Mouse (Mus musculus): ENCODE data around the gene Dars. TPM values are rescaled to one million over a fixed set of nuclear protein-coding genes. Genes with fewer than 3 reads are reported as not detected.
A peak's percentile ranks its signal among the peaks of the same experiment; 100 is the strongest.

The Dars gene
- total RNA-seq (2022): 10 to 100 TPM; 60.3 to 73.0 (median 68.2) TPM

- peak; percentile 90 for DNase-seq (ENCODE audit: low spot score in 2 of 2)
Observed at GRCm38 (mm10) chr1:128416584-128417532, at the start of gene Dars. TSS of gene Dars (minus strand) at chr1:128417368.

GRCm38 (mm10) chr1:128466828-128467227 lies 49.7 kb upstream of the Dars start:
- DNase-seq (ENCODE audit: low spot score in 2 of 2): no peak

GRCm38 (mm10) chr1:128463478-128463877 lies 46.3 kb upstream of the Dars start:
- no peak for DNase-seq (ENCODE audit: low spot score in 2 of 2)

DNA sequence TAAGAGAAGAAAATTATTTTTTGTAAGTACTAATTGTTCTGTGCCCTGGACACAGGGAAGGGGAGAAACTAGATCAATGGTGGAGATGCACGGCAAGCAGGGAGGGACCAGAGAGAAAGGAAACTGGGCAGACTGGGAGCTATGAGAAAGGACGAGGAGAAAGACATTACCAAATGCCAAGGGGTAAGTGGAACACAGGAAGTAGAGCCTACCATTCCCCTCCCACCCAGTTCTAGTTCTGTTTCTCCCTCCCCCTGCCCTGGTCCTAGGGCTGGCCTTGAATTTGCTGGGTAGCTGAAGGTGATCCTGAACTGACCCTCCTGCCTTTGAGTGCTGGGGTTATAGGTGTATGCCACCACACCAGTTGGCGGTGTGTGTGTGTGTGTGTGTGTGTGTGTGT lies 45.2 kb upstream of the Dars start:
- no peak for DNase-seq (ENCODE audit: low spot score in 2 of 2)

GRCm38 (mm10) chr1:128460780-128461179 lies 43.6 kb upstream of the Dars start:
- no peak for DNase-seq (ENCODE audit: low spot score in 2 of 2)

GRCm38 (mm10) chr1:128459439-128459838 lies 42.3 kb upstream of the Dars start:
- no peak for DNase-seq (ENCODE audit: low spot score in 2 of 2)

DNA sequence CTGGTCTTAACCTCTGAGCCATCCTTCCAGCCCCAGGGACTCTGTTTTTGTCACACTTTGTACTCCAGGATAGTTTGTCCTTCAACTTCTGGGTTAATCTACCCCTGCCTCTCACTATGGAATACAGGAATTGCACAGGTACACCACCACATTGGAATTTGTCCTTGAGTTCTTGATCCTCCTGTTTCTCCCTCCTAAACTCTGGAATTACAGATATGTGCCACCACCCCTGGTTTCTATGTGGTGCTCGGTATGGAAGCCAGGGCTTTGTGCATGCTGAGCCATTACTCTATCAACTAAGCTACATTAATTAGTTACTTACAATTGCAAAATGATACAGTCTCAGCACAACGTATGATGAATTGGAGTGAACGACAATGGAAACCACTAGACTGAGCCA lies 41.8 kb upstream of the Dars start:
- DNase-seq (ENCODE audit: low spot score in 2 of 2): no peak

GRCm38 (mm10) chr1:128456844-128457445 lies 39.8 kb upstream of the Dars start:
- no peak for DNase-seq (ENCODE audit: low spot score in 2 of 2)

GRCm38 (mm10) chr1:128456271-128456670 lies 39.1 kb upstream of the Dars start:
- DNase-seq (ENCODE audit: low spot score in 2 of 2): no peak

DNA sequence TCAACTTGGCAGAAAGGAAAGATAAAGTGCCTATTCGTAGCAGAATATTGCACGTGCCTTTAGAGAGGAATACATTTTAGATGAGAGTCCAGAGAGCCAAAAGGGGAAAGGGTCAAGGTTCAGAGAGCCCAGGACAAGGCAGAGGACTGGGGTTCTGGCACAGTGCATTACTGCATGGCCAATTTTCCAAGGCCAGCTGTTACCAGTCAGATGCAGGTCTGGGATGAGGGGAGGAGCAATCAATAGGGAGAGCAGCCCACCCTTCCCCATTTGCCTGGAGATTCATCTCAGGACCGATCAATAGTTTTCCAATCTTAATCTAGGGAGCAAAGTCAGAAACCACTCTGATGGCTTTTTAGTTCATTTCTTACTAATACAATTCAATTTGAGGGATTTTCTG lies 35.0 kb upstream of the Dars start:
- DNase-seq (ENCODE audit: low spot score in 2 of 2): no peak

GRCm38 (mm10) chr1:128451183-128451582 lies 34.0 kb upstream of the Dars start:
- no peak for DNase-seq (ENCODE audit: low spot score in 2 of 2)

- no peak for DNase-seq (ENCODE audit: low spot score in 2 of 2)
Observed at GRCm38 (mm10) chr1:128447206-128447902, 30.2 kb upstream of the Dars start.

DNA sequence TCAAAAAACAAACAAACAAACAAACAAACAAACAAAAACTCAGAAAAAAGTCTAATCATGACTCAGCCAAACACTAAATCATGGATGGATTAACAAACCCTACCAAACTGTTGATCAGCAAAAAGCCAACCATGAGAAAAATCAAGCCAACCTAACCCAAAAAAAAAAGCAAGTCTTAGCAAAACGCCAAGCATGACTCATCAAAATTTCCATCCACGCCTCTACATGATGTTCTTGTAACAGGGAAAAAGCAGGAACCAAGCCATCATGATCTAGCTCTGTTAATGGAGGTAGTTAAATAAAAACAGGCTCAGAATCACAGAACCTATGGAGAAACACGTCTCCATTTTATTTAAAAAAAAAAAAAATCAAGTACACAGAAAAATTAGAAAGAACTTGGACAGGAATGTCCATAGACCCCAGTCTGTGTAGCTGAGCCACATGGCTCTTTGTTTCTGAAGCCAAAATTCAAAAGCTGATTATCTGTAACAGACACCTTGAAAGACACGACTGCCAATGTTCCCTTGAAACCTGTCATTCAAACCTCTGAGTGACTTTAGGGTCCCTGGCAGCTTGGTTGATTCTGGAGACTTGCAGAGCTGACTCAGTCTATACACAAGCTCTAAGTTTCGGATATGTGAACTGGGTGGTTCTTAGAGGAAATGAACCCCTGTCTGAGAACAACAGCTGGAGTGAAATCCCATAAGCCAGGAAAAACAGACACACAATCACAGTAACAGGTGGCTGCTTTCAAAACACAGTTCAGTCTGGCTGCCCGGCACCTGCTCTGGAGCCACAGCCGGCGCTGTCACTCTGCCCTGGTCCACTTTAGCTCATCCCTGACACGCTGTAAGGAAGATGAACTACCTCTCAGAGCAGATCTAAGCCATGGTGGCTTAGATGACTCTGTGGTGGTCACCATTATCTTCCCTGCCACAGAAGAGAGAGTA lies 27.0 kb upstream of the Dars start:
- DNase-seq (ENCODE audit: low spot score in 2 of 2): peak; percentile 9 to 46

- no peak for DNase-seq (ENCODE audit: low spot score in 2 of 2)
Observed at GRCm38 (mm10) chr1:128441129-128441473, 23.9 kb upstream of the Dars start.

DNA sequence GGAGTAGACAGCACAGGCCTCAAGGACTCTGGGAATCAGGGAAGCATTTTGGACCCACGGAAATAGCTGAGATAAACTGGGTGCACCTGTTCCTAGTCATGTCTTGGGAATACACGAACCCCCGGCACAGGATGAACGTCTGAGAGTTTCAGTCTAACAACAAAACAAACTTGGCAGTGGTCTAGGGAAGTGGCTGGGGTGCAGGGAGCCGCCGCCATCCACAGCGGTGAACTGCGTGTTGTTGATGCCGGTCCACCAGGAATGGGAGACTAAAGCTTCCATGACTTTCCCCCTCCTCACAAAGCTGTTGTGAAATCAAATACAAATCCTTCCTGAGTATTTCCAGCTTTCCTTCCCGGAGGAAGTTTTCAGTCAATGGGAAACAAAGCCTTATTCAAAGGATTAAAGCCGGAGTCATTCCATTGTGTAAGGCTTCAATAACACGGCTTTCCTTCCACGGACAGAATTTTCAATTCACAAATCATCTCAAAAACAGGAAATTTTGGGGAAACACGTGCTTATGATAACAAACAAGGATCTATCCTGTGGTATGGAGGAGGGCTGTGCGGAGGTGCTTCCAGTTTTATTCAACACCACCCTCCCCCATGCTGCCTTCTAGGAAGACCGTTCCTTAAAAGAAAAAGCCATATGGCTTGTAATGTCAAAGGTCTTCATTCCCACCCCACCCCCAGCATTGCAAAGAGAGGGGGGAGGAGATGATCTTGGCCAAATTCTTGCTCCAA lies 23.4 kb upstream of the Dars start:
- no peak for DNase-seq (ENCODE audit: low spot score in 2 of 2)

GRCm38 (mm10) chr1:128439618-128440017 lies 22.4 kb upstream of the Dars start:
- DNase-seq (ENCODE audit: low spot score in 2 of 2): no peak

GRCm38 (mm10) chr1:128438526-128438925 lies 21.4 kb upstream of the Dars start:
- DNase-seq (ENCODE audit: low spot score in 2 of 2): no peak

DNA sequence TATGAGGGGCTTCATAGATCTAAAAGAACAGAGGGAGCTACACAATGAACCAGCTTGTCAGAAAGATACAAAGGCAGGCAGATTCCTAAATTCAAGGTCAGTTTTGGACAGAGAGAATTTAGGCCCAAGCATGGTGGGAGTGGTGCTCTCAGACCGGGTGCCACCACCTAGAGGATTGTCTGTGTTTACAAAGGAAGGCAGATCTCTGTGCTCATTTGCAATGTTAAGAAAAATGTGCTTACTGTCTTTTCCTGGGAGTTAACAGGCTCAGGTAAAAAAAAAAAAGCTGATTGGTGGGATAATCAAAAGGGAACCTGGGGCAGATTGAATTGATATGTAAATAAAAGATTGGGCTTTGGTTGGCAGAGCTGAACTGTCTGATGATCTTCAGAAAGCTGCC lies 20.1 kb upstream of the Dars start:
- DNase-seq (ENCODE audit: low spot score in 2 of 2): no peak

DNA sequence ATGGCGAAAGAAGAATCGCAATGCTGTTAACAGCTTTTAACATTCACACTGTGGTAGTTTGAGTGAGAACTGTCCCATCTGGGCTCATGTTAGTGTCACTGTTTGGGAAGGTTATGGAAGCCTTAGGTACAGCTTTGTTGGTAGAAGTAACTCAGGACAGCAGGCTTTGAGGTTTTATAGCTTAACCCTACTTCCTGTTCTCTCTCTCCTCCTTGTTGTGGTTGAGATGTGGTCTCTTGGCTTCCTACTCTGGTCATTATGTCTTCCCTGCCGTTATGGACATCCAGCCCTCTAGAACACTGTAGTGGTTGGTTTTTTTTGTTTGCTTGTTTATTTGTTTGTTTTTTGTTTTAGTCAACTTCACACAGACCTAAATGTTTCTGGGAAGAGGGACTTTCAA lies 18.8 kb upstream of the Dars start:
- no peak for DNase-seq (ENCODE audit: low spot score in 2 of 2)

- DNase-seq (ENCODE audit: low spot score in 2 of 2): no peak
Observed at GRCm38 (mm10) chr1:128435551-128435950, 18.4 kb upstream of the Dars start.
